Mouse (Mus musculus) hindbrain, embryonic 11.5 days (tissue): ENCODE measurements around the gene Kcna6. TPM values are rescaled to one million over a fixed set of nuclear protein-coding genes. Genes with fewer than 3 reads are reported as not detected.

Experiments
- ATAC-seq: fragments of 200-750 bp; cut with Nextera tagmentation; 2 replicates; pipeline ENCODE4 v1.8.0; 2017; ENCODE audit warnings: mild to moderate bottlenecking, moderate TSS enrichment, moderate library complexity; ENCODE audit not compliant: low FRiP score
- DNase-seq: peaks from one replicate; pipeline ENCODE4 v3.0.0-alpha.2; 2015; ENCODE audit warnings: low spot score
- H3K27ac ChIP-seq: fragments of 300-500 bp; sonication (generic); 2 replicates; pipeline ENCODE4 v1.5.1; 2014; ENCODE audit warnings: mild to moderate bottlenecking, low read depth, low read length
- H3K27me3 ChIP-seq: fragments of 300-500 bp; sonication (generic); 2 replicates; pipeline ENCODE4 v1.6.1; 2014; ENCODE audit warnings: mild to moderate bottlenecking, low read length, moderate library complexity, mixed read lengths; ENCODE audit not compliant: control insufficient read depth, insufficient read depth
- H3K36me3 ChIP-seq: fragments of 300-500 bp; sonication (generic); 2 replicates; pipeline ENCODE4 v1.6.1; 2014; ENCODE audit warnings: mild to moderate bottlenecking, low read length, moderate library complexity, mixed read lengths; ENCODE audit not compliant: control insufficient read depth, insufficient read depth
- H3K4me1 ChIP-seq: fragments of 300-500 bp; sonication (generic); replicated peaks from 2 replicates; pipeline ENCODE4 v1.6.1; 2014; ENCODE audit warnings: low read length, mixed read lengths; ENCODE audit not compliant: control insufficient read depth, insufficient read depth
- H3K4me2 ChIP-seq: fragments of 300-500 bp; sonication (generic); replicated peaks from 2 replicates; pipeline ENCODE4 v1.6.1; 2014; ENCODE audit warnings: mild to moderate bottlenecking, low read depth, low read length
- H3K4me3 ChIP-seq: fragments of 300-500 bp; sonication (generic); 2 replicates; pipeline ENCODE4 v1.5.1; 2014; ENCODE audit warnings: low read depth, low read length
- H3K9ac ChIP-seq: fragments of 300-500 bp; sonication (generic); 2 replicates; pipeline ENCODE4 v1.6.1; 2014; ENCODE audit warnings: low read depth, low read length
- H3K9me3 ChIP-seq: fragments of 300-500 bp; sonication (generic); 2 replicates; pipeline ENCODE4 v1.6.1; 2016; ENCODE audit warnings: low read length; ENCODE audit not compliant: control insufficient read depth
- WGBS: fragments of 180-500 bp; shearing (Covaris S2); extraction: QIAGEN DNeasy Blood & Tissue Kit; methylation state at CpG from one replicate; pipeline ENCODE4 v1.1.7; 2014; 5-methylcytosine and 5-hydroxymethylcytosine counted together
- polyA plus RNA-seq: library from polyadenylated mRNA; unstranded; fragments of >200 nt; fragmentation: Nextera tagmentation; extraction: Ambion mirVana; gene quantifications from 2 replicates; pipeline ENCODE4 v1.2.1, GENCODE M21; 2014

Gene Kcna6
- polyA plus RNA-seq, result 5.0 and 6.2 TPM in 2 replicates

- H3K4me2 ChIP-seq, result peak within 1 kb of the TSS; percentile 94
- peak within 1 kb of the TSS; percentile 54 for H3K4me3 ChIP-seq
- H3K36me3 ChIP-seq, result no peaks in the 10 kb centered on the region
- peak within 1 kb of the TSS; percentile 13; the same call in 1 of the 2 replicates for H3K27ac ChIP-seq
- H3K9ac ChIP-seq, result peak within 1 kb of the TSS; percentile 44
- 3% methylated on average over 35 of the region's 36 CpGs for WGBS
- peaks cover 14% of the 10 kb centered on the region for H3K27me3 ChIP-seq
- H3K9me3 ChIP-seq, result no peaks in the 10 kb centered on the region
- DNase-seq, result peak; percentile 68
- peaks cover 2% of the 10 kb centered on the region; the same call in 1 of the 2 replicates for H3K4me1 ChIP-seq
- ATAC-seq, result peak; percentile 92
Measured at GRCm38 (mm10) chr6:126740211-126741142, at the start of gene Kcna6. Gene Kcna6 (minus strand): TSS chr6:126740674.

GRCm38 (mm10) chr6:126788863-126789262 is 48.4 kb upstream of the Kcna6 start:
- no peaks in the 10 kb centered on the region for H3K27me3 ChIP-seq
- H3K4me2 ChIP-seq, result no peak overlapping the region
- H3K27ac ChIP-seq, result no peak overlapping the region
- ATAC-seq, result no peak
- H3K36me3 ChIP-seq, result no peaks in the 10 kb centered on the region
- H3K9me3 ChIP-seq, result no peaks in the 10 kb centered on the region
- 90% methylated on average over 8 of the region's 8 CpGs for WGBS
- no peak overlapping the region for H3K4me3 ChIP-seq
- DNase-seq, result no peak
- H3K4me1 ChIP-seq, result no peaks in the 10 kb centered on the region
- no peak overlapping the region for H3K9ac ChIP-seq

- no peak overlapping the region for H3K9ac ChIP-seq
- DNase-seq, result no peak
- no peaks in the 10 kb centered on the region for H3K4me1 ChIP-seq
- no peaks in the 10 kb centered on the region for H3K36me3 ChIP-seq
- no peaks in the 10 kb centered on the region for H3K9me3 ChIP-seq
- no peak overlapping the region for H3K4me3 ChIP-seq
- H3K4me2 ChIP-seq, result no peak overlapping the region
- H3K27me3 ChIP-seq, result no peaks in the 10 kb centered on the region
- no peak overlapping the region for H3K27ac ChIP-seq
- WGBS, result 63% methylated on average over 5 of the region's 5 CpGs
- ATAC-seq, result no peak
Measured at GRCm38 (mm10) chr6:126784206-126784605, 43.7 kb upstream of the Kcna6 start.

GRCm38 (mm10) chr6:126783651-126784066 is 43.2 kb upstream of the Kcna6 start:
- no peaks in the 10 kb centered on the region for H3K4me1 ChIP-seq
- 74% methylated on average over 10 of the region's 10 CpGs for WGBS
- H3K9me3 ChIP-seq, result no peaks in the 10 kb centered on the region

GRCm38 (mm10) chr6:126783056-126783455 is 42.6 kb upstream of the Kcna6 start:
- DNase-seq (no peak), ATAC-seq (no peak)
- WGBS, result 86% methylated on average over 1 of the region's 1 CpGs
- H3K9ac ChIP-seq, result no peak overlapping the region
- H3K27me3 ChIP-seq, result no peaks in the 10 kb centered on the region
- H3K4me3 ChIP-seq, result no peak overlapping the region
- no peak overlapping the region for H3K27ac ChIP-seq
- no peaks in the 10 kb centered on the region for H3K4me1 ChIP-seq
- no peak overlapping the region for H3K4me2 ChIP-seq
- H3K36me3 ChIP-seq, result no peaks in the 10 kb centered on the region
- H3K9me3 ChIP-seq, result no peaks in the 10 kb centered on the region

More at GRCm38 (mm10) chr6:126783651-126784066, 43.2 kb upstream of the Kcna6 start:
- Histone ChIP-seq H3K27me3 (no peaks in the 10 kb centered on the region), H3K9ac (no peak overlapping the region), H3K4me2 (no peak overlapping the region), H3K27ac (no peak overlapping the region), H3K36me3 (no peaks in the 10 kb centered on the region), H3K4me3 (no peak overlapping the region)
- DNase-seq (no peak), ATAC-seq (no peak)

- Histone ChIP-seq H3K36me3 (no peaks in the 10 kb centered on the region), H3K4me1 (no peaks in the 10 kb centered on the region), H3K9ac (no peak overlapping the region), H3K4me2 (no peak overlapping the region), H3K4me3 (no peak overlapping the region), H3K9me3 (no peaks in the 10 kb centered on the region), H3K27ac (no peak overlapping the region), H3K27me3 (no peaks in the 10 kb centered on the region)
- ATAC-seq (no peak), DNase-seq (no peak)
- 64% methylated on average over 6 of the region's 6 CpGs for WGBS
Measured at GRCm38 (mm10) chr6:126777889-126778288, 37.4 kb upstream of the Kcna6 start.

GRCm38 (mm10) chr6:126773873-126774272 is 33.4 kb upstream of the Kcna6 start:
- Histone ChIP-seq H3K27ac (no peak overlapping the region), H3K27me3 (no peaks in the 10 kb centered on the region), H3K9ac (no peak overlapping the region), H3K4me1 (no peaks in the 10 kb centered on the region), H3K9me3 (no peaks in the 10 kb centered on the region), H3K4me3 (no peak overlapping the region), H3K36me3 (no peaks in the 10 kb centered on the region), H3K4me2 (no peak overlapping the region)
- ATAC-seq (no peak), DNase-seq (no peak)
- whole genome bisulfite sequencing, result 48% methylated on average over 4 of the region's 4 CpGs

GRCm38 (mm10) chr6:126772326-126772725 is 31.9 kb upstream of the Kcna6 start:
- DNase-seq (no peak), ATAC-seq (no peak)
- no peaks in the 10 kb centered on the region for H3K4me1 ChIP-seq
- no peak overlapping the region for H3K4me3 ChIP-seq
- no peaks in the 10 kb centered on the region for H3K27me3 ChIP-seq
- no peaks in the 10 kb centered on the region for H3K36me3 ChIP-seq
- H3K9ac ChIP-seq, result no peak overlapping the region
- H3K27ac ChIP-seq, result no peak overlapping the region
- 75% methylated on average over 4 of the region's 4 CpGs for WGBS
- no peak overlapping the region for H3K4me2 ChIP-seq
- no peaks in the 10 kb centered on the region for H3K9me3 ChIP-seq
